Mouse (Mus musculus) gastrocnemius, adult 18-20 months (tissue): ENCODE results near the gene Slc10a6. TPM values are rescaled to one million over a fixed set of nuclear protein-coding genes. Genes with fewer than 3 reads are reported as not detected.
A peak's percentile ranks its signal among the peaks of the same experiment; 100 is the strongest.

ENCODE experiments used
- DNase-seq: peaks from one replicate; pipeline ENCODE4 v3.0.0; 2021; ENCODE audit warnings: low spot score
- long read RNA-seq, 2 experiments: library from polyadenylated mRNA; stranded (forward); transcript quantifications; one replicate each; pipeline ENCODE4 v2.0.0; 2021
- total RNA-seq, 2 experiments: library from RNA; stranded (reverse); gene quantifications; 2 replicates each; pipeline ENCODE4 v1.2.3; 2021

The Slc10a6 gene
- total RNA-seq, result 1 to 10 TPM; 1.1 to 3.7 TPM
- long read RNA-seq, experiment 1, partial matches to known transcripts, result 0 of 3 reads
- long read RNA-seq, experiment 1, other reads (novel, unspliced or antisense), result 0 of 3 reads
- long read RNA-seq, experiment 2, result 0 reads

GRCm38 (mm10) chr5:103629111-103629764, at the start of gene Slc10a6:
Gene Slc10a6 (minus strand): TSS chr5:103629403.
- peak; percentile 93 for DNase-seq

GRCm38 (mm10) chr5:103678974-103679373, 49.8 kb upstream of the Slc10a6 start:
- DNase-seq, result no peak

GRCm38 (mm10) chr5:103677894-103678293, 48.7 kb upstream of the Slc10a6 start:
- no peak for DNase-seq

- DNase-seq, result no peak
These were observed 47.2 kb upstream of the Slc10a6 start for GRCm38 (mm10) chr5:103676289-103676881.

- DNase-seq, result no peak
These were observed 45.3 kb upstream of the Slc10a6 start for GRCm38 (mm10) chr5:103674482-103674881.

GRCm38 (mm10) chr5:103673611-103674010, 44.4 kb upstream of the Slc10a6 start:
- no peak for DNase-seq

GRCm38 (mm10) chr5:103671858-103672257, 42.7 kb upstream of the Slc10a6 start:
- DNase-seq, result no peak

- DNase-seq, result no peak
These were observed 36.7 kb upstream of the Slc10a6 start for GRCm38 (mm10) chr5:103665876-103666275.

GRCm38 (mm10) chr5:103664932-103665331, 35.7 kb upstream of the Slc10a6 start:
- no peak for DNase-seq

GRCm38 (mm10) chr5:103659571-103659970, 30.4 kb upstream of the Slc10a6 start:
- peak; percentile 64 for DNase-seq

- DNase-seq, result no peak
These were observed 29.7 kb upstream of the Slc10a6 start for GRCm38 (mm10) chr5:103658921-103659320.

- DNase-seq, result peak; percentile 76
These were observed 26.3 kb upstream of the Slc10a6 start, which contains the start of gene 1700016H13Rik for GRCm38 (mm10) chr5:103655346-103656118. Gene 1700016H13Rik (minus strand): TSS chr5:103656010.

- no peak for DNase-seq
These were observed 25.6 kb upstream of the Slc10a6 start for GRCm38 (mm10) chr5:103654780-103655179.

- DNase-seq, result no peak
These were observed 25.0 kb upstream of the Slc10a6 start for GRCm38 (mm10) chr5:103654225-103654624.

GRCm38 (mm10) chr5:103647320-103647719, 18.1 kb upstream of the Slc10a6 start:
- DNase-seq, result no peak

GRCm38 (mm10) chr5:103644167-103644566, 15.0 kb upstream of the Slc10a6 start:
- no peak for DNase-seq

GRCm38 (mm10) chr5:103637162-103637561, 8.0 kb upstream of the Slc10a6 start:
- no peak for DNase-seq

GRCm38 (mm10) chr5:103629854-103630580, 814 bp upstream of the Slc10a6 start:
- no peak for DNase-seq

GRCm38 (mm10) chr5:103628499-103628898, 704 bp downstream of the Slc10a6 start:
- DNase-seq, result no peak

- no peak for DNase-seq
These were observed 4.4 kb downstream of the Slc10a6 start for GRCm38 (mm10) chr5:103624831-103625230.

GRCm38 (mm10) chr5:103622321-103622720, 6.9 kb downstream of the Slc10a6 start:
- no peak for DNase-seq
